Mouse (Mus musculus) embryonic facial prominence, embryonic 13.5 days (tissue): ENCODE results near the gene Gid8. TPM values are rescaled to one million over a fixed set of nuclear protein-coding genes. Genes with fewer than 3 reads are reported as not detected.

Experiments
- ATAC-seq: fragments of 200-750 bp; cut with Nextera tagmentation; 2 replicates; pipeline ENCODE4 v1.8.0; 2017; ENCODE audit warnings: low read depth; ENCODE audit not compliant: insufficient number of reproducible peaks, insufficient read depth, low FRiP score, low TSS enrichment
- H3K27ac ChIP-seq: fragments of 300-500 bp; sonication (generic); 2 replicates; pipeline ENCODE4 v1.5.1; 2015; ENCODE audit warnings: moderate library complexity, mild to moderate bottlenecking, inconsistent platforms
- H3K27me3 ChIP-seq: fragments of 300-500 bp; sonication (generic); 2 replicates; pipeline ENCODE4 v1.6.1; 2015; ENCODE audit warnings: mild to moderate bottlenecking, inconsistent platforms
- H3K36me3 ChIP-seq: fragments of 300-500 bp; sonication (generic); 2 replicates; pipeline ENCODE4 v1.6.1; 2015; ENCODE audit warnings: mild to moderate bottlenecking, inconsistent platforms
- H3K4me1 ChIP-seq: fragments of 300-500 bp; sonication (generic); 2 replicates; pipeline ENCODE4 v1.6.1; 2015; ENCODE audit warnings: inconsistent platforms
- H3K4me2 ChIP-seq: fragments of 300-500 bp; sonication (generic); 2 replicates; pipeline ENCODE4 v1.6.1; 2015; ENCODE audit warnings: moderate library complexity, mild to moderate bottlenecking, inconsistent platforms
- H3K4me3 ChIP-seq: fragments of 300-500 bp; sonication (generic); 2 replicates; pipeline ENCODE4 v1.5.1; 2015; ENCODE audit warnings: mild to moderate bottlenecking, inconsistent platforms
- H3K9ac ChIP-seq: fragments of 300-500 bp; sonication (generic); 2 replicates; pipeline ENCODE4 v1.6.1; 2015; ENCODE audit warnings: mild to moderate bottlenecking, inconsistent platforms
- H3K9me3 ChIP-seq: fragments of 300-500 bp; sonication (generic); 2 replicates; pipeline ENCODE4 v1.6.1; 2016; ENCODE audit warnings: inconsistent platforms
- WGBS: fragments of 180-500 bp; shearing (Covaris S2); methylation state at CpG from one replicate; pipeline ENCODE4 v1.1.7; 2015; ENCODE audit warnings: mixed read lengths; 5-methylcytosine and 5-hydroxymethylcytosine counted together
- polyA plus RNA-seq: library from polyadenylated mRNA; unstranded; fragments of >200 nt; fragmentation: Nextera tagmentation; extraction: Ambion mirVana; gene quantifications from 2 replicates; pipeline ENCODE4 v1.2.1, GENCODE M21; 2015

The Gid8 gene
- polyA plus RNA-seq, 1 experiment from 2014 or later, result 66.5 TPM

DNA sequence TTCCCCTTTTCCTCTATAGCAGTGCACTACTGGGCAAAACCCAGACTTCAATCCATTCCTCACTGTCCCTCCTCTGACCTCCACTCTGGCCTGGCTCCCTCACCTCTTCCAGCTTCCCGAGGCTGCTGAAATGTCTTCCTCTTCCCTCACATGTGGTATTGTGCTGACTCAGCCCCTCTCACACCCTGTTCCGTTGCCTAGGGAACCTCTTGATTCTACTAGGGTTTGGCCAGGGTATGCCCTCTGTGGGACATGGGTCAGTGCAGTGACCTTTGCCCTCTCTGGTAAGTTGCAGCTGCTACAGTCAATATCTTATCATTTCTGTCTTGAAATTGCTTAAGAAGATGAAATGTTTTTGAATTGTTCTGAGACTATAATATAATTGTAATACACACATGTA, 46.9 kb downstream of the Gid8 start:
- Histone ChIP-seq H3K27me3 (no peaks in the 10 kb centered on the region), H3K27ac (no peak overlapping the region), H3K4me3 (no peak overlapping the region), H3K9ac (no peak overlapping the region), H3K9me3 (no peaks in the 10 kb centered on the region), H3K36me3 (no peaks in the 10 kb centered on the region), H3K4me1 (no peaks in the 10 kb centered on the region), H3K4me2 (no peak overlapping the region)
- ATAC-seq, result no peak
- 16% methylated on average over 2 of the region's 2 CpGs for whole genome bisulfite sequencing

DNA sequence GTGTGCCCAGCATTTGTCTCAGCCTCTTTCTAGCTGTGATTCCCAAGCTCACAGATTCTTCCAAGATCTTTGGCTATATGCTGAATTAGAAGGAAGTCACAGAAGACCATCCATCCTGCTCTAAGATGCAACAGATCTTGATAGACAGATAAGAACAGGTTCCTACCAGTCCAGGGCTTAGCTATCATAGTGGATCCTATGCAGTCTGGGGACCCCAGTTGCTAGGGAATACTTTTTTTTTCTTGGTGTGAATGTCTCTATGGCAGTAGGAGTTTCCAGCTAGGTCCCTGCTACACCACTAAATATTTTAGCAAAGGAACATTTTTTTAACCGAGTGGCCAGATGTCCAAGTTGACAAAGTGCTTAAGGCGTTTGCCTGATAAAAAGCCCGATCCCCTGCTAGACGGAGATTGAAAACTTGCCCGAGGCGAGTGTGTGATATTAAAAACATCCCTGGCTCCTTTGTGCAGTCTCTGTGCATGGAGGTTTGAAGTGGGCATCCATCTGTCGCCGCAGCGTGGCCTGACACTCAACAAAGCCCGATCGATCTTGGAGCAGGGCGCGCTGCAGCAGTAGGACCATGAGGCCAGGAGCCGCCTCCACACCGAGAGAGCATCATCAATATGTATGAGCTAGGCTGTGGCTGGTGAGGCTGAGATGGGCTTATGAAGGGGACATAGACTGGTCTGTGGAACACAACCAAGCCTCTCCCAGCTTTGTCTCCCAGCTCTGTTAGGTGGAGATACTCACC, 48.8 kb downstream of the Gid8 start:
- H3K36me3 ChIP-seq, result no peaks in the 10 kb centered on the region
- H3K9me3 ChIP-seq, result no peaks in the 10 kb centered on the region
- H3K4me3 ChIP-seq, result no peak overlapping the region
- 44% methylated on average over 15 of the region's 15 CpGs for WGBS
- H3K27ac ChIP-seq, result no peak overlapping the region
- H3K4me2 ChIP-seq, result no peak overlapping the region
- H3K4me1 ChIP-seq, result no peaks in the 10 kb centered on the region
- ATAC-seq, result no peak
- no peak overlapping the region for H3K9ac ChIP-seq
- no peaks in the 10 kb centered on the region for H3K27me3 ChIP-seq

DNA sequence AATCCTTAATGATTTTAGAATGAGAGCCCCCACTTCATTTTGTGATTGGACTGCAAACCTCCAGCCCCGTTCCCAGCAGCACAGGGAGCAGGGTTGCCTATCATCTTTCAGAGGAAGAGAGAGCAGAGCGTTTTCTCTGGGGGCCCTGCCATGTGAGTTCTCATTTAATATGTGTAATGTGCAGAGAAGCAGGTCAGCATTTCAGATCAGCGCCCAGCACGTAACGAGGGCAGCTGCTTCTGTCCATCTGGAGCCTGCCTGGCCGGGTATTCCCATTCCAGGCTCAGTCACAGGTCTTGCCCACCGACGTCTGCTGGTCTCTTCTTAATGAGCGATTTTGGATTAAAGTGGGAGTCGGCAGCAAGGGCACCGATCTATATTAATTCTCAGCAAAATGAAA, 55.1 kb downstream of the Gid8 start:
- no peaks in the 10 kb centered on the region for H3K4me1 ChIP-seq
- no peaks in the 10 kb centered on the region for H3K36me3 ChIP-seq
- ATAC-seq, result no peak
- H3K4me3 ChIP-seq, result no peak overlapping the region
- no peak overlapping the region for H3K27ac ChIP-seq
- no peak overlapping the region for H3K9ac ChIP-seq
- H3K27me3 ChIP-seq, result peaks cover 15% of the 10 kb centered on the region
- WGBS, result 72% methylated on average over 11 of the region's 11 CpGs
- H3K4me2 ChIP-seq, result no peak overlapping the region
- no peaks in the 10 kb centered on the region for H3K9me3 ChIP-seq

DNA sequence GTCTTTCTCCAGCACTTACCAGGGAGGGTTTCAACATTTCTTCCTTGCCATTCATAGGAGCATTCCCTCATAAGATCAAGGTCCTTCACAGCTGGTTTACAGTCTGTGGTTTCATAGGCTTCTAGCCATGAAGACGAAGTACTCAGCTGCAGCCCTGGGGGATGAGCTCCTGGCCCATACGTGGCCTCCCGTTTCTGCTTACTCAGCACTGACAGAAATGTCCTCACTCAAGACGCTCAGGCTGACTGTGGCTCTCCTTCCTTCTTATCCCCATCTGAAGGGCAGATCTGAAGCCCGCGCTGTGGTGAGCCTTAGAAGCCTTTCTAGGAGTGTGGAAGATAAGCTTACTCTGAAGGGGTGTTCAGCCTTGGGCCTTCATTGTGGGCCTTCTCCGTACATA, 55.8 kb downstream of the Gid8 start:
- H3K4me1 ChIP-seq, result no peaks in the 10 kb centered on the region
- H3K36me3 ChIP-seq, result no peaks in the 10 kb centered on the region
- no peak overlapping the region for H3K4me3 ChIP-seq
- H3K27me3 ChIP-seq, result peaks cover 21% of the 10 kb centered on the region
- no peak overlapping the region for H3K4me2 ChIP-seq
- WGBS, result 68% methylated on average over 7 of the region's 7 CpGs
- ATAC-seq, result no peak
- no peak overlapping the region for H3K27ac ChIP-seq
- H3K9me3 ChIP-seq, result no peaks in the 10 kb centered on the region
- H3K9ac ChIP-seq, result no peak overlapping the region

Other genes with a start within 250 kb of the Gid8 start
- 0.36 and 0.45 TPM in 2 replicates for gene Ntsr1, start 210.1 kb upstream of the Gid8 start, polyA plus RNA-seq
- 36.8 and 37.5 TPM in 2 replicates for gene Mrgbp, start 128.8 kb upstream of the Gid8 start, polyA plus RNA-seq
- 71.5 and 77.2 TPM in 2 replicates for gene Ogfr, start 120.9 kb upstream of the Gid8 start, polyA plus RNA-seq
- 204 and 275 TPM in 2 replicates for gene Col9a3, start 112.3 kb upstream of the Gid8 start, polyA plus RNA-seq
- 0.28 and 0.65 TPM in 2 replicates for gene Tcfl5, start 67.4 kb upstream of the Gid8 start, polyA plus RNA-seq
- gene Dido1, start 118 bp upstream of the Gid8 start, polyA plus RNA-seq, result 36.3 and 36.5 TPM in 2 replicates
- gene Slc17a9, start 15.1 kb downstream of the Gid8 start, polyA plus RNA-seq, result 0.70 and 1.4 TPM in 2 replicates
- 0.17 TPM in 1 of 2 replicates, not detected in the other for gene Bhlhe23, start 66.8 kb downstream of the Gid8 start, polyA plus RNA-seq
- gene Ythdf1, start 210.8 kb downstream of the Gid8 start, polyA plus RNA-seq, result 49.1 and 62.8 TPM in 2 replicates
- gene Birc7, start 218.9 kb downstream of the Gid8 start, polyA plus RNA-seq, result not detected in 2 replicates
- gene Nkain4, start 244.6 kb downstream of the Gid8 start, polyA plus RNA-seq, result 6.9 and 7.3 TPM in 2 replicates